Mouse (Mus musculus): ENCODE results near the gene Acacb. TPM values are rescaled to one million over a fixed set of nuclear protein-coding genes. Genes with fewer than 3 reads are reported as not detected.

The Acacb gene
- polyA plus RNA-seq, 1 experiment: 3.3 TPM

DNA sequence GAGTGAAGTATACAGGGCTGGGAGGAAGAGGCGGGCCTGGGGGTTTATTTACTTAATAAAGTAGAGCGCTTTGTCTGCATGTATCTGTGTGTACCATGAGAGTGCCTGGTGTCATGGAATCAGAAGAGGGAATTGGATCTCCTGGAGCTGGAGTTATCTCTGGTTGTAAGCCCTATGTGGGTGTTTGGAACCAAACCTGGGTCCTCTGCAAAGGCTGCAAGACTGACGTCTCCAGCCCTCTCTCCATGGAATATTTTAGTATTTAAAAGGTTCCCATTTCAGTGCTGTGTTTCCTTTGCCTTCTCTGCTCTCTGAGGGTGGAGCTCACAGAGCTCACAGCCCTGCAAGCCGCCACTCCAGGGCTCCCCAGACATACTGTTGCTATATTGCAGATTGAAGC lies 26.5 kb upstream of the Acacb start:
- Histone ChIP-seq H3K27ac (ENCODE audit: insufficient read depth, low read length) (no peak overlapping the region), H3K4me3 (ENCODE audit: insufficient read depth, low read length) (no peak overlapping the region), H3K4me1 (ENCODE audit: control insufficient read depth, insufficient read depth, low read length) (no peaks in the 10 kb centered on the region)
- TF ChIP-seq CTCF (IDR thresholded peaks at IDR 0.05; ENCODE audit: extremely low read depth, insufficient read depth, low read length) (no peak), POLR2A (IDR thresholded peaks at IDR 0.05; ENCODE audit: extremely low read depth, insufficient read depth, low read length) (no peak)

DNA sequence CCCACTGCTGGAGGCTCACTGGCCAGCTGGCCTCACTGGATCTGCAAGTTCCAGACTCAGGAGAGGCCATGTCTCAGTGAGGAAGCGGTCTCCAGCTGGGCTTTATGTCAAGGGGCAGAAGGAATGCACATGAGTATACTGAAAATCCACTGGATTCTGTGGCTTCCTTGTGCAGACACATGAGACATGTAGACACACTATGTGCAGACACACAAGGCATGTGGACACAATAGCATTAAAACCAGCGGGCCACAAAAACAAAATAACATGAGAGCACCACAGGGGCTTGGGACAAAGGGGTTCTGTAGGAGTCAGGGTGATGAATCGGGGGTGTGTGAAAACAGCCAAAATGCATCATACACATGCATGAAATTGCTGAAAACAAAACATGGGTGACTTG lies 20.3 kb upstream of the Acacb start:
- no peaks in the 10 kb centered on the region for H3K4me1 ChIP-seq (ENCODE audit: control insufficient read depth, insufficient read depth, low read length)
- no peak for TF ChIP-seq CTCF (IDR thresholded peaks at IDR 0.05; ENCODE audit: extremely low read depth, insufficient read depth, low read length)
- no peak for TF ChIP-seq POLR2A (IDR thresholded peaks at IDR 0.05; ENCODE audit: extremely low read depth, insufficient read depth, low read length)
- no peak overlapping the region for H3K4me3 ChIP-seq (ENCODE audit: insufficient read depth, low read length)
- H3K27ac ChIP-seq (ENCODE audit: insufficient read depth, low read length): no peak overlapping the region

DNA sequence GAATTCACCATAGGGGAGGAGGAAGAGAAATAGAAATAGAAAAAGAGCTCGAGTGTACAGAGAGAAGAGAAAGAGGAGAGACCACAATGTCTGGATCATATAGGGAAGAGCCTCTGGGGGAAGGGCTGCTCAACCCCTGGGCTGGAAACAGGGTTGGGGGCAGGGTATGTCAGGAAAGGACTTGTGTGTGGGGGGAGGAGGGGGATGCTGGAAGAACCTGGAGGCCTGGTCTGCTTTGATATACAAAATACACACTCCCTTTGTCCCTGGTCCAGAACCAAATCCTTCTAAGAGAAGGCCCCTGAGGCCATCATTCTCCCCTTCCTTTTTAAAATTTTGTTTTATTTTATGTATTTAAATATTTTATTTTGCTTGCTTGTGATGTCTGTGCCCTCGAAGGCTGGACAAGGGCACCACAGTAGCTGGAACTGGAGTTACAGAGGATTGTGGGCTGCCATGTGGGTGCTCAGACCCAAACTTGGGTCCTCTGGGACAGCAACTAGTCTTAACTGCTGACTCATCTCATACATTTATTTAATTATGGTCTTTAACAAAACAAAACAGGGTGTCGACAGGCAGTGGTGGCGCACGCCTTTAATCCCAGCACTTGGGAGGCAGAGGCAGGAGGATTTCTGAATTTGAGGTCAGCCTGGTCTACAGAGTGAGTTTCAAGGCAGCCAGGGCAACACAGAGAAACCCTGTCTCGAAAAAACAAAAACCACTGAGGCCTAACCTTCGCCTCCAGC lies 19.7 kb upstream of the Acacb start:
- Histone ChIP-seq H3K27ac (ENCODE audit: insufficient read depth, low read length) (no peak overlapping the region), H3K4me1 (ENCODE audit: control insufficient read depth, insufficient read depth, low read length) (no peaks in the 10 kb centered on the region), H3K4me3 (ENCODE audit: insufficient read depth, low read length) (peak overlapping the region; percentile 61; the same call in 1 of the 2 replicates)
- TF ChIP-seq POLR2A (IDR thresholded peaks at IDR 0.05; ENCODE audit: extremely low read depth, insufficient read depth, low read length) (no peak), CTCF (IDR thresholded peaks at IDR 0.05; ENCODE audit: extremely low read depth, insufficient read depth, low read length) (no peak)

GRCm38 (mm10) chr5:114127374-114128349 lies 18.7 kb upstream of the Acacb start, which contains the start of gene Alkbh2:
TSS of gene Alkbh2 (minus strand) at chr5:114128218.
- peak; percentile 77 for TF ChIP-seq CTCF (IDR thresholded peaks at IDR 0.05; ENCODE audit: extremely low read depth, insufficient read depth, low read length)
- TF ChIP-seq POLR2A (IDR thresholded peaks at IDR 0.05; ENCODE audit: extremely low read depth, insufficient read depth, low read length): peak; percentile 55; the same call in 1 of the 2 replicates
- H3K27ac ChIP-seq (ENCODE audit: insufficient read depth, low read length): peak within 1 kb of the TSS; percentile 24
- peak within 1 kb of the TSS; percentile 61 for H3K4me3 ChIP-seq (ENCODE audit: insufficient read depth, low read length)
- H3K4me1 ChIP-seq (ENCODE audit: control insufficient read depth, insufficient read depth, low read length): no peaks in the 10 kb centered on the region

DNA sequence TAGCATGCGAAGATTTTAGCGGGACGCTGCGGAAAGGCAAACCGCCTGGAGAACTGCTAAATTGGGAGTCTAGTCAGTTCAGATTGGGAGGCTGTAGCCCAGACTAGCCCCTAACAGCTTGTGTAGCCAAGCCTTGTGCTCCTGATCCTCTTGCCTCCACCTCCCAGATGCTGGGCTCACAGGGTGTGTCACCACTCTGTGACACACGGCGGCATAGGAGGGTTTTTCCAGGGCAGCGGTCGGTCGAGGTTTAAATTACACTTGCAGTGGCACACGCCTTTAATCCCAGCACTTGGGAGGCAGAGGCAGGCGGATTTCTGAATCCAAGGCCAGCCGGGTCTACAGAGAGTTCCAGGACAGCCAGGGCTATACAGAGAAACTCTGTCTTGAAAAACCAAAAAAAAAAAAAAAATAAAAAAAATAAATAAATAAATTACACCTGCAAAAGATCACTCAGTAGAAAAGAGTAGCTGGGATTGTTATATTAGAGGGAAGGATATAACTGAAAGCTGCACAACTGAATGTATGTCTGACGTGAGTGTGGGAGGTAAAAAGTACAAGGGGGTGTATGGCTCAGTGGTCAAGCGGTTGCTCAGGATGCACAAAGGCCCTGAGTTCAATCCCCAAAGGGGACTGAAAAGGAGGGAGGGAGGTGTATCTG lies 16.7 kb upstream of the Acacb start:
- no peak for TF ChIP-seq POLR2A (IDR thresholded peaks at IDR 0.05; ENCODE audit: extremely low read depth, insufficient read depth, low read length)
- TF ChIP-seq CTCF (IDR thresholded peaks at IDR 0.05; ENCODE audit: extremely low read depth, insufficient read depth, low read length): no peak
- Histone ChIP-seq H3K4me3 (ENCODE audit: insufficient read depth, low read length) (no peak overlapping the region; the same call in 1 of the 2 replicates), H3K4me1 (ENCODE audit: control insufficient read depth, insufficient read depth, low read length) (no peaks in the 10 kb centered on the region)

DNA sequence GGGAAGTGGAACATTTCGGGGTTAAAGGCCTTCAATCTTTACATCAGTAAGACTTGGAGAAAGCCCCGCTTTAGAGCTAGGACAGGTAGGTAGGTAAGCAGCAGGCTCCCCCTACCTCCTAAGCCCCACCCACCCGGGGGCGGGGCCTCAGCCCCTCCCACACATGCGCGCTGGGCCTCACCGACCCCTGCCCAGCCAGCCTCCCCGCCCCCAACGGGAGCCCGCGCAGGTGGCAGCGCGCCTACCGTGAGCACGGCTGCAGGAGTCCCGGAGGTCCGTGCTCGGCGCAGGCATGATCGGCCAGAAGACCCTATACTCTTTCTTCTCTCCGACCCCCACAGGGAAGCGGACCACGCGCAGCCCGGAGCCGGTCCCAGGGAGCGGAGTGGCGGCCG lies 16.1 kb upstream of the Acacb start, which contains the start of gene Ung:
Gene Ung, plus strand, starts transcription at position 176 of the 395 bp plus-strand sequence.
- no peaks in the 10 kb centered on the region for H3K4me1 ChIP-seq (ENCODE audit: control insufficient read depth, insufficient read depth, low read length)
- TF ChIP-seq CTCF (IDR thresholded peaks at IDR 0.05; ENCODE audit: extremely low read depth, insufficient read depth, low read length) (no peak), POLR2A (IDR thresholded peaks at IDR 0.05; ENCODE audit: extremely low read depth, insufficient read depth, low read length) (no peak)
- no peak within 1 kb of the TSS for H3K27ac ChIP-seq (ENCODE audit: insufficient read depth, low read length)

More for the DNA sequence above, 16.7 kb upstream of the Acacb start:
- no peak overlapping the region for H3K27ac ChIP-seq (ENCODE audit: insufficient read depth, low read length)

GRCm38 (mm10) chr5:114130698-114131520 lies 15.4 kb upstream of the Acacb start:
- H3K4me1 ChIP-seq (ENCODE audit: control insufficient read depth, insufficient read depth, low read length): no peaks in the 10 kb centered on the region
- TF ChIP-seq POLR2A (IDR thresholded peaks at IDR 0.05; ENCODE audit: extremely low read depth, insufficient read depth, low read length) (no peak), CTCF (IDR thresholded peaks at IDR 0.05; ENCODE audit: extremely low read depth, insufficient read depth, low read length) (no peak)
- H3K4me3 ChIP-seq (ENCODE audit: insufficient read depth, low read length): peak overlapping the region; percentile 44
- no peak overlapping the region for H3K27ac ChIP-seq (ENCODE audit: insufficient read depth, low read length)

More for the DNA sequence above, 16.1 kb upstream of the Acacb start, which contains the start of gene Ung:
- H3K4me3 ChIP-seq (ENCODE audit: insufficient read depth, low read length): peak within 1 kb of the TSS; percentile 44

DNA sequence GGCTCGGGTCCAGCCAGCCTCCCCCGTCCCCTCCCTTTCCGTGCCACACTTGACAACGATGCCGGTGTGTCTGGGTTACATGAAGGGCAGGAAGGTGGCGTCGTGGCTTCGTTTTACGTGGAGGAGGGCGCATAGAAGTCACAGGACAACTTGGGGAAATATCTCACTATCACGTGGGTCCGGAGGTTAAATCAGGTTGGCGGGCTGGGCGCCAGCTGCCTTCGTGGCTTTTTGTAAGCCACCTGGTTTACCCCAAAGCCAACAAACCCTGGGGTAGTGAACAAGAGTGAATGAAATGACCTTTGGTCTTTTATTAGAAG lies 14.9 kb upstream of the Acacb start:
- H3K4me1 ChIP-seq (ENCODE audit: control insufficient read depth, insufficient read depth, low read length): no peaks in the 10 kb centered on the region
- TF ChIP-seq CTCF (IDR thresholded peaks at IDR 0.05; ENCODE audit: extremely low read depth, insufficient read depth, low read length) (no peak), POLR2A (IDR thresholded peaks at IDR 0.05; ENCODE audit: extremely low read depth, insufficient read depth, low read length) (no peak)
- peak overlapping the region; percentile 44 for H3K4me3 ChIP-seq (ENCODE audit: insufficient read depth, low read length)
- H3K27ac ChIP-seq (ENCODE audit: insufficient read depth, low read length): no peak overlapping the region
